Mouse (Mus musculus): ENCODE measurements around the gene Ndufv3. TPM values are rescaled to one million over a fixed set of nuclear protein-coding genes. Genes with fewer than 3 reads are reported as not detected.

Gene Ndufv3
- total and polyA plus RNA-seq, 3 experiments: 158 to 1,046 (median 189) TPM

GRCm38 (mm10) chr17:31557124-31557880 lies 37.4 kb downstream of the Ndufv3 start:
- Histone ChIP-seq H3K9ac (ENCODE audit: control insufficient read depth, low read depth, low read length, poor library complexity, severe bottlenecking) (peak overlapping the region; percentile 37), H3K9me3 (replicated peaks; ENCODE audit: insufficient read depth, low read length) (no peaks in the 10 kb centered on the region), H3K79me2 (ENCODE audit: control insufficient read depth, insufficient read depth, low read length, poor library complexity) (peaks cover 16% of the 10 kb centered on the region), H3K4me3 (ENCODE audit: control insufficient read depth in 1 of 2, insufficient read depth in 1 of 2, low read depth in 2 of 2, low read length in 2 of 2) (peak overlapping the region in 1 of 2 experiments; percentile 6; a peak in 1 of 4 replicates), H3K27me3 (ENCODE audit: control insufficient read depth in 1 of 2, insufficient read depth in 2 of 2, low read length in 2 of 2) (no peaks in the 10 kb centered on the region), H3K4me1 (ENCODE audit: control insufficient read depth in 1 of 2, insufficient read depth in 2 of 2, low read length in 2 of 2) (peaks cover 0 to 14% of the 10 kb centered on the region in 2 experiments; a peak in 3 of 4 replicates), H3K27ac (ENCODE audit: control insufficient read depth, low read depth, low read length) (no peak overlapping the region), H3K36me3 (ENCODE audit: control insufficient read depth in 1 of 2, insufficient read depth in 2 of 2, low read length in 2 of 2) (peaks cover 0 to 9% of the 10 kb centered on the region in 2 experiments; a peak in 1 of 4 replicates)
- TF ChIP-seq ELF1 (IDR thresholded peaks at IDR 0.05; ENCODE audit: low read depth, low read length) (no peak), RCOR1 (IDR thresholded peaks at IDR 0.05; ENCODE audit: low read depth, low read length) (no peak), JUND (IDR thresholded peaks at IDR 0.05; ENCODE audit: low read depth, low read length) (no peak), MYB (IDR thresholded peaks at IDR 0.05; ENCODE audit: low read depth, low read length) (no peak), NRF1 (IDR thresholded peaks at IDR 0.05; ENCODE audit: insufficient read depth, low read depth, low read length, poor library complexity, severe bottlenecking) (no peak), SMC3 (IDR thresholded peaks at IDR 0.05; ENCODE audit: low read depth, low read length) (no peak)
- no peak for DNase-seq (ENCODE audit: low read depth, low spot score)

GRCm38 (mm10) chr17:31557947-31558542 lies 38.1 kb downstream of the Ndufv3 start:
- H3K4me3 ChIP-seq (ENCODE audit: control insufficient read depth in 1 of 2, insufficient read depth in 1 of 2, low read depth in 2 of 2, low read length in 2 of 2): peak overlapping the region; percentile 51 to 68; a peak in 3 of 4 replicates
- peak; percentile 58 for DNase-seq (ENCODE audit: low read depth, low spot score)
- H3K4me1 ChIP-seq (ENCODE audit: control insufficient read depth in 1 of 2, insufficient read depth in 2 of 2, low read length in 2 of 2): peaks cover 0 to 14% of the 10 kb centered on the region in 2 experiments; a peak in 3 of 4 replicates
- no peaks in the 10 kb centered on the region for H3K27me3 ChIP-seq (ENCODE audit: control insufficient read depth in 1 of 2, insufficient read depth in 2 of 2, low read length in 2 of 2)
- H3K36me3 ChIP-seq (ENCODE audit: control insufficient read depth in 1 of 2, insufficient read depth in 2 of 2, low read length in 2 of 2): peaks cover 0 to 9% of the 10 kb centered on the region in 2 experiments; a peak in 1 of 4 replicates
- peaks cover 16% of the 10 kb centered on the region for H3K79me2 ChIP-seq (ENCODE audit: control insufficient read depth, insufficient read depth, low read length, poor library complexity)
- H3K9ac ChIP-seq (ENCODE audit: control insufficient read depth, low read depth, low read length, poor library complexity, severe bottlenecking): peak overlapping the region; percentile 84
- H3K27ac ChIP-seq (ENCODE audit: control insufficient read depth, low read depth, low read length): peak overlapping the region; percentile 14; the same call in 1 of the 2 replicates
- no peaks in the 10 kb centered on the region for H3K9me3 ChIP-seq (replicated peaks; ENCODE audit: insufficient read depth, low read length)
- TF ChIP-seq CHD1 (IDR thresholded peaks at IDR 0.05; ENCODE audit: low read depth, low read length) (no peak), HCFC1 (IDR thresholded peaks at IDR 0.05; ENCODE audit: low read depth, low read length) (peak; percentile 64), POLR2AphosphoS2 (IDR thresholded peaks at IDR 0.05; ENCODE audit: low read length) (0 out of 2 replicates have a peak, but pooled peaks have one; percentile 39), ELF1 (IDR thresholded peaks at IDR 0.05; ENCODE audit: low read depth, low read length) (no peak), ZKSCAN1 (IDR thresholded peaks at IDR 0.05; ENCODE audit: low read depth, low read length) (no peak), JUND (IDR thresholded peaks at IDR 0.05; ENCODE audit: low read depth, low read length) (no peak), NELFE (IDR thresholded peaks at IDR 0.05; ENCODE audit: low read depth, low read length) (peak; percentile 52), ZC3H11A (IDR thresholded peaks at IDR 0.05; ENCODE audit: low read depth, low read length) (no peak), BHLHE40 (IDR thresholded peaks at IDR 0.05; ENCODE audit: borderline replicate concordance, low read depth, low read length) (no peak), MEF2A (IDR thresholded peaks at IDR 0.05; ENCODE audit: extremely low read depth, insufficient replicate concordance, low read depth, low read length, poor library complexity, severe bottlenecking) (no peak), RAD21 (IDR thresholded peaks at IDR 0.05; ENCODE audit: low read depth, low read length) (no peak), TBP (IDR thresholded peaks at IDR 0.05; ENCODE audit: low read depth, low read length) (peak; percentile 76; the same call in 1 of the 2 replicates), GABPA (IDR thresholded peaks at IDR 0.05; ENCODE audit: low read depth, low read length) (no peak), E2F4 (IDR thresholded peaks at IDR 0.05; ENCODE audit: borderline replicate concordance, low read depth, low read length) (no peak), USF2 (IDR thresholded peaks at IDR 0.05; ENCODE audit: borderline replicate concordance in 1 of 2, insufficient read depth in 1 of 2, low read depth in 1 of 2, low read length in 2 of 2) (no peak), ZMIZ1 (IDR thresholded peaks at IDR 0.05; ENCODE audit: low read depth, low read length) (peak; percentile 44; the same call in 1 of the 2 replicates), POLR2A (IDR thresholded peaks at IDR 0.05; ENCODE audit: control insufficient read depth in 1 of 2, insufficient read depth in 1 of 2, low read depth in 1 of 2, low read length in 2 of 2, poor library complexity in 1 of 2) (peak; percentile 32 to 77; a peak in 3 of 4 replicates), MAZ (IDR thresholded peaks at IDR 0.05; ENCODE audit: low read depth, low read length) (no peak), SIN3A (IDR thresholded peaks at IDR 0.05; ENCODE audit: low read length) (peak; percentile 21; the same call in 1 of the 2 replicates), TAL1 (IDR thresholded peaks at IDR 0.05; ENCODE audit: low read length) (no peak)

All from MEL (cell line).